Mouse (Mus musculus) common myeloid progenitor, adult 5-6 weeks (primary cell): ENCODE measurements around the gene Smco4. TPM values are rescaled to one million over a fixed set of nuclear protein-coding genes. Genes with fewer than 3 reads are reported as not detected.
"Not testable (repeated sequence)": the region's sequence is repeated elsewhere in the genome, so short reads cannot be mapped to it uniquely, and the experiment has no call there.

ENCODE experiments used
- ATAC-seq: replicated peaks from 2 replicates; pipeline ENCODE4 v1.8.0; 2016; ENCODE audit warnings: low read depth, mild to moderate bottlenecking, moderate TSS enrichment, inconsistent platforms; ENCODE audit not compliant: poor library complexity, severe bottlenecking
- total RNA-seq: library from RNA; stranded (forward); fragments of 200-1000, 187-1606 nt; gene quantifications from 2 replicates; pipeline ENCODE4 v1.2.3, GENCODE M21; 2017

Smco4 gene
- total RNA-seq, 1 experiment from 2014 or later = 8.4 TPM

GRCm38 (mm10) chr9:15536861-15537426 lies 43.7 kb downstream of the Smco4 start:
- ATAC-seq = no peak

- no peak for ATAC-seq
Measured at GRCm38 (mm10) chr9:15537455-15538048, 44.3 kb downstream of the Smco4 start.

GRCm38 (mm10) chr9:15538979-15539533 lies 45.8 kb downstream of the Smco4 start:
- peak; percentile 45 for ATAC-seq

GRCm38 (mm10) chr9:15541735-15542354 lies 48.6 kb downstream of the Smco4 start:
- ATAC-seq = peak; percentile 76

GRCm38 (mm10) chr9:15550461-15550961 lies 57.3 kb downstream of the Smco4 start:
- ATAC-seq = 0 out of 2 replicates have a peak, but pooled peaks have one; percentile 36

- not testable (repeated sequence) for ATAC-seq
Measured at GRCm38 (mm10) chr9:15551073-15551472, 57.8 kb downstream of the Smco4 start.

- ATAC-seq = no peak
Measured at GRCm38 (mm10) chr9:15551933-15552851, 59.0 kb downstream of the Smco4 start.

GRCm38 (mm10) chr9:15553322-15553721 lies 60.1 kb downstream of the Smco4 start:
- no peak for ATAC-seq

- ATAC-seq = no peak
Measured at GRCm38 (mm10) chr9:15560451-15560850, 67.2 kb downstream of the Smco4 start.

GRCm38 (mm10) chr9:15562353-15562752 lies 69.1 kb downstream of the Smco4 start:
- ATAC-seq = no peak

GRCm38 (mm10) chr9:15574750-15575454 lies 81.7 kb downstream of the Smco4 start:
- no peak for ATAC-seq

- no peak for ATAC-seq
Measured at GRCm38 (mm10) chr9:15578427-15578826, 85.2 kb downstream of the Smco4 start.

- no peak for ATAC-seq
Measured at GRCm38 (mm10) chr9:15578946-15579345, 85.7 kb downstream of the Smco4 start.

GRCm38 (mm10) chr9:15580176-15580575 lies 86.9 kb downstream of the Smco4 start:
- no peak for ATAC-seq

GRCm38 (mm10) chr9:15582026-15582425 lies 88.8 kb downstream of the Smco4 start:
- ATAC-seq = no peak

- ATAC-seq = no peak
Measured at GRCm38 (mm10) chr9:15584209-15584608, 91.0 kb downstream of the Smco4 start.

- no peak for ATAC-seq
Measured at GRCm38 (mm10) chr9:15585956-15586355, 92.7 kb downstream of the Smco4 start.

GRCm38 (mm10) chr9:15587157-15587854 lies 94.1 kb downstream of the Smco4 start:
- peak; percentile 47; the same call in 1 of the 2 replicates for ATAC-seq

GRCm38 (mm10) chr9:15594148-15594547 lies 100.9 kb downstream of the Smco4 start:
- no peak for ATAC-seq
